Mouse (Mus musculus) embryo, embryonic 9.5 days (tissue): ENCODE measurements around the gene Ccdc57.
A peak's percentile ranks its signal among the peaks of the same experiment; 100 is the strongest.

ENCODE experiments used
- DNase-seq: peaks from one replicate; pipeline ENCODE4 v3.0.0-alpha.2; 2017; ENCODE audit errors: extremely low spot score

Ccdc57 gene

DNA sequence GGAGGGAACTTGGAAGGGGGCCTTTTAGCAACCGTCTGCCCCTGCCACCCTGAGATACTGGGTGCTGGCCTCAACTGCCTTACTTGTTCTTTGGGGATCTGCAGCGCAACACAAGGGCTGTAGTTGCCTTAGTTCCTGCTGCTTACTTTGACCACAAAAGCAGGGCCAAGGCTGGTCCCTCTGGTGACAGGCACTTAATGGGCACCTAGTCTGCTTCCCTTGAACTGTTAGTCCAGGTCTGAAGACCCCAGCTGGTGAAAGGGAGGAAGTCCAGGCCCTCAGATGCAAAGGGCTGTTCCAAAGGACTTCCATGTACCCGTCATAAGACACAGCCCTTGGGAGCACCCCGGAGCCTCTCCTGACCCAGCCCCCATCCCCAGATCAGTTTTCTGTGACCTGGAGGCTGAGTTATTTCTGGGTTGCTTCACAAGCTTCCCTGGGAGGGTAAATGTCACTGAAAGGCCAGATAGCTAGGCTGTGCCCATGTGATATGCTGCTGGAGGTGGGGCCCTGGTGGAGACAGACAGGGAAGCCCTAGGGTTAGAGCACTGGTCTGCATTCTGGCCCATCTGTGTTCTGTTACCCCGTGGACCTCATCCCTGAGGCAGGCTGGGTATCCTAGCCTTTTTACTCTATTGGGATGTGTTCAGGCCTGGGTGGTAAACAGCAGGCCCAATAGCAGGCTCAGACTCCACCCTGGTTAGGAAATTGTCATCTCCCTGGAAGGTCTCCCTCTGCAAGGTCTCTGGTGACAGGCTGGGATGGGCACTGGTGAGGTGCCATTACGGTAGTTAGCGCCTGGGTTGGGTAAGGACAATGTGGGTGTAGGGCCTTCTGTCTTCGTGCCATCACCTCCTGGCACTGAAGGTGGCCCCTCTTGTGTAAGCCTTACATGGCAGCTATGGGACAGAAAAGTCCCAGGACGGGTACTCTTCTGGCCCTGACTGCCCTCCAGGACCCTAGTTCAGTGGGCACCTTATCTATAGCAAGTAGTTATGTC lies 19.4 kb upstream of the Ccdc57 start:
- no peak for DNase-seq

DNA sequence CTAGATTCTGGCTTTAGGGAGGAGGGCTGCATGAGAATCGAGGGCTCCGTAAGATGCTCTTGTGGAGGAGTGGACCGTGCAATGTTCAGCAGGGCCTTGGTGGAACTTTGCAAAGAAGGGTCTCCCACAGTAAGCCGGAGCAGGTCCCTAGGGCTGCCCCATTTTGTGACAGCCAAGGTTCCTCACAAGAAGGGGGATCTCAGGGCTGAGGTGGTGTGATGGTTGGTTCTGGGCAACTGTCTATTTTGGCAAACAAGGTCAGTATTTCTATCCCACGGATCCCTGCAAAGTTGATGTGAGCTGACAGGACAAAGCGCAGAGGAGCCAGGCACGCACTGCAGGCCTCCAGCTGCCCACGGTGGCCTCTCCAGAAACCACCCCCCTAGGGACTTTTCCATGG lies 18.6 kb upstream of the Ccdc57 start:
- DNase-seq = no peak

DNA sequence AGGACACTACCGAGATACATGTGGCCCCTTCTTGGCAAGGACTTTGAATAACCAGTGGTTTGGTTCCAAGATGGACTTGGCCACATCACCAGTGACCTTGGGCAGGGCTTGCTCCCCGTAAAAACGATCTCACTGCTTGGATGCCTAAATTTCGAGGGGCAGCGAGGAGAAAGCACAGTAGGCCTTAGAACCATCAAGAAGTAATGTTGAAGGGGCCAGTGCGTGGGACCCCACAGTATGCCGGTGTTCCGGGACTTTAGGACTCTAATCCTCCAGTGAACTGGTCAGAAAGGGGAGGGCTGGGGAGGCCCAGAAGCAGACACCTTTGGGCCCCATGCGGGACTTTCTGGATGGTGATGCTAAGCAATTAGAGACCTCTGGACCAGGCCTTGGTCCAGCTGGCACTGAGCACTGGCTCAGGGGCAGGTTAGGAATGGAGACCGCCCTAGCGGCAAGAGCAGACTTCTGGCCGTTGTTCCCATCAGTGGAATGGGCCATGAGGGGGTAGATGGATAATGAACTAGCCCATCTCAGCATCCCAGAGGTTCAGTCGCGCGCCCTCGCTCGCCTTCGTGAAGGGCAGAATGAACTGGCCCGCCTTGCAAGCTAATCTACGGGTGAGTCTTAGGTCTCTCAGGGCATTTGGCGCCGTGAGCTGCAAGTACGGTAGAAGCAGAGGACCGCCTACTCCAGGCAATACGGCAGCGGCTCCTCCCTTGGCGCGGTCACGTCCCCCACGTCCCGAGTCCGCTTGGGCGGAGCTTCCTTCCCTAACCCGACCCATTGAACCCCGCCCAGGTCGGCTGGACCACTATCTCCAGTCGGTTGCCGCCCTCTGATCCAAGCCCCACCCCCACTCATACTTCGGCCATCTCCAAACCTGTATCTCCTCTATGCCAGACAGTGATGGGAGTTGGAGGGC lies 17.9 kb upstream of the Ccdc57 start:
- peak; percentile 98 for DNase-seq

DNA sequence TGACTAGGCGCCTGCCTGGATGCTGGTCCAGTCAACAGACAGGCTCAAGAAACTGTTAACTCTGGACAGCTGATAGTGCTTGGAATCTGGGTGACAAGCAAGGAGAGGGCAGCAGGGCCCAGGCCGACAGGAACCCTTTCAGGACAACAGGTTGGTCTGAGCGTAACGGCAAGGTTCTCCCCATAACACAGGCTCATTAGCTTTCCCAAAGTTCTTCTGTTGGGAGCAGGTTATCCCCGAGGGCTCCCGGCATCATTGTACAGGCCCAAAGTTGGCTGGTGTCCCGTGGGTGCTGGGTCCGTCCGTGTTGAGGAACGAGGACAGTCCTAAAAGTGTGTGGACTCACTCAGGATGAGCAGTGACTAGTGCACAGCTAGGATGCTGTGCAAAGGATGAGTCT lies 17.2 kb upstream of the Ccdc57 start:
- DNase-seq = no peak

DNA sequence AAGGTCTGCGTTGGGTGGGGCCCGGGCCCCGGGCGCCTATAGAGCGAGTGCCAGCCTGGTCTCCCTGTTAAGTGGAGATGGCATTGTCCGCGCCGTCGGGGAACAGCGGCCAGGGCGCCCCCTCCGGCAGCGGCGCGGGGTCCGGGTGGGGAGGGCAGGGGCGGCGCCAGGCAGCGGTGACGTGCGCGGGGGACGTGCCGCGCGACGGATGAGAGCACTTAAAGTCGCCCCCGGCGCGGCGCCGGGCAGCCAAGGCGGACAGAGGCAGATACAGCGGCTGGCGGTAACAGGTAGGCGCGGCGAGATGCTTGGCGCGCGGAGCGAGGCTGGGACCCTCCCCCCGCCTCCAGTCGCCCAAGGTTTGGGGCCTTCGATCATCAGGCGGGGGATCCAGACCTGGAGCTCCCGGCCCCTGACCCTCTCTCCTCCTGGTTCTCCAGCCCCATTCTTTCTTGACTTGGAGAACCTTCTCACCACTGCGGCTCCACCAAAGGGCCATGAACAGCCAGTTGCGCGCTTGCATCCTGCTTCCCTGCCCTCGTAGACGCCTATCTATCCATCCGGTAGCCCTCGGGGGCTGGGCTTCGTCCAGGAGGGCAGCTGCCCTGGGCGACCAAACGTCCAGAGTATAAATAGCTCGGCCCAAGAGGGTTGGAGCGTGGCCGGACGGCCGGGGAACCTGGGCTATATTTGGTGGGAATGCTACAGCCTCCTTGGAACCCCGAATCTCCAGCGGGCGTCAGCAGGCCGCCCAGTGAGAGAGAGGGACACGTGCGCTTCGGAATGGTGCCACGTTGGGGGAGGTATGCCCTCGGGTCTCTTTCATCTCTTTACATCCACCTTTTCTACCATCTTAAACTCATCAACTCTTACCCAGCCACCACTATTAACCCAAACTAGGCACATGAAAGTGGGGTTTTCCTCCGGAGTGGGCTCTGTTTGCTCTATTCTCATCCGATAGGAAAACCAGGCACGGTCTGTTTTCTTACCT lies 16.5 kb upstream of the Ccdc57 start:
- peak; percentile 83 for DNase-seq

DNA sequence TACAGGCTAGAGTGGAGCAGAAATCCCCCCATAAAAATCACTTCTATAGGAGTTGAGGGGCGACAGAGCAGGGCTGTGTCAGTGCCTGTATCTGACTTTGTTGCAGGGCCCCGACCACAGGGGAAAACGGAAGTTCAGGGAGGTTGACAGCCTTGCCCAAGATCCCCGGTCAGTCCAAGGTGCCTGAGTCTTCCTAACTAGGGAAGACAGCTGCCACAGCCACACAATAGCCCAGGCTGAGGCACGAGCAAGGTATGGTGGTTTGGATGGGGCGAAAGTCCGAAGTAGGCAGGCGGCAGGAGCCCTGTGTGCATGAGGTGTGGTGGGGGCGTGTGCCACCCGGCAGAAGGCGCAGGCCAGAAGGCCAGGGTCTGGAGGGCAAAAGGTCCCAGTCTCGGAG lies 15.7 kb upstream of the Ccdc57 start, which contains the start of gene Slc16a3:
Gene Slc16a3, plus strand, starts transcription at position 153 of the 400 bp plus-strand sequence.
- no peak for DNase-seq

DNA sequence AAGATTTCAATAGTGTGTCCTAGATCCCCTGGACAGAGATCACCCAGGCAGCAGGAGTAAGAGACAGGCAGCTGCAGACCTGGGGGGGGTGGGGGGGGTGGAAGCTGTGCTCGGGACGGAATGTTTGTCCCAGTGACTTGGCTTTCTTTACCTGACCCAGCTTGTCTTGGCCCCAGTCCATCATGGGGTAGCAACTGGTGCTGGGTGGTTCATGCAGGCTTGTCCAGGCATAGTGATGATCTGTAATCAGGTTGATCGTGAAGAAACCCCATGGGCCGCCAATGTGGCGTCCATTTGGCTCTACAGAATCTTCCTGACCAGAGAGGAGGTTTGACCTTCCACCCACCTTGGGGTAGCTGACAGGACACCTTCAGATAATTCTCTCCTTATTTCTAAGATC lies 13.3 kb upstream of the Ccdc57 start:
- no peak for DNase-seq

DNA sequence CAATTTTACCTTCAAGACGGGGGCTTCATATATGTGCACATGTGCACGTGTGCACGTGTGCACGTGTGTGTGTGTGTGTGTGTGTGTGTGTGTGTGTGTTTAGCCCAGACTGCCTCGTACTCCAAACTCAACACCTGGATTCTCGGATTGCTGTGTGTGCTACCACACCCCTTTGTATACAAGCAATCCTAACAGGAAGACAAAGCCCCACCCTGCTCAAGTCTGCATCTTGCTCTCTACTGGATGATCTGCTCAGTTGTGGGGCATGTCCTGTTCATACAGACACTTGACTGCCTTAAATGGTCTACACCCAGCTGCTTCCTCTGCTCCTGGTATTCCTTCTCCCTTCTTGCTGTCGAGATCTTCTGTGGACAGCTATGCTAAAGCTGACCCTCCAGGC lies 12.6 kb upstream of the Ccdc57 start:
- DNase-seq = no peak

DNA sequence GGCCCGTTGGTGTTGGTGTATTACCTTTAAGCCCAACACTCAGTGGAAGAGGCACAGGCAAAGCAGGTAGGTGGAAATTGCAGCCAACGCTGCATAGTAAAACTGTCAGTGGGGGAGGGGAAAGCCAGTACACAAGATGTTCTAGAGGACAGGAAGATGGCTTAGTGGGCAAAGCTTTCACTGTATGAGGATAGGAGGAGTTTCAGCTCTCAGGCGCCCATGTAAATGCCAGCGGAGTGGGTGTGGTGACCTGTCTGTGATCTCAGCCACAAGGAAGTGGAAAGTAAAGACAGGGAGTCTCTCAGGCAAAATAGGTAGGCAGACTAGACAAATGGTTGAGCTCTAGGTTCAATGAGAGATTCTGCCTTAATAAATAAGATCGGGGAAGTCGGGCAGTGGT lies 8.3 kb upstream of the Ccdc57 start:
- no peak for DNase-seq

DNA sequence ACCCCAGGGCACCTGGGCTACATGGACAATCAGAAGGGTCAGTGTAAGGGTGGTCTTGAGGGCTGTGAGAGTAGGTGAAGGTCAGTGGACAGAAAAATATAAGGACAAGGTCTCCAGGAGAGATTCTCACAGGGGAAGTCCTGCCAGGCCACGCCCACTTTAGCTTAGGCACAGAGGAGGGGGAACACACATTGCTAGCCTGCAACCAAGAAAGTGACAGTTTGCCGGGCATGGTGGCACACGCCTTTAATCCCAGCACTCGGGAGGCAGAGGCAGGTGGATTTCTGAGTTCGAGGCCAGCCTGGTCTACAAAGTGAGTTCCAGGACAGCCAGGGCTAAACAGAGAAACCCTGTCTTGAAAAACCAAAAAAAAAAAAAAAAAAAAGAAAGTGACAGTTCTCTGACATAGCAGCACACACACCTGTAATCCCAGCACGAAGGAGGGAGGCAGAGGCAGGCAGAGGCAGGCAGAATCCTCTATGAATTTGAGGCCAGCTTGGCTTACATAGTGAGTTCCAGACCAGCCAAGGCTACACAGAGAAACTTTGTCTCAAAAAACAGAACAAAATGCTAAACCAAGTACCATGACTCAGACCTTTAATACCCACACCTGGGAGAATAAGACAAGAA lies 7.2 kb upstream of the Ccdc57 start:
- DNase-seq = no peak

DNA sequence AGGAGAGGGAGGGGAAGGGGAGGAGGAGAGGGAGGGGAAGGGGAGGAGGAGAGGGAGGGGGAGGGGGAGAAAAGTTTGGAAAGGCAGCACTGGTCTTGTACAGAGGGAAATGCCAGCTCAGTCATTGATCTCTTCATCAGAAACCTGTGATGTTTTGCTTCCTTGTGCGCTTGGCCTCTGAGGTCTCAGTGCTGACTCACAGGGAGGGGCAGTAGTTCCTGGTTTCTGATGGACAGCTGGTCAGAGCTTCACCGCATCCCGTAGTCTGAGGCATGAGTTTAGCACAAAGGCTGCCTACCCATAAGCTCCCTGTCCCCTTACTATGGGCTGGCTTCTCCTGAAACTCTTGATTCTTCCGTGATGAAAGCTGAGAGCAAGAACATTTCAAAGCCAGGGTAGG lies 6.1 kb upstream of the Ccdc57 start:
- DNase-seq = no peak

DNA sequence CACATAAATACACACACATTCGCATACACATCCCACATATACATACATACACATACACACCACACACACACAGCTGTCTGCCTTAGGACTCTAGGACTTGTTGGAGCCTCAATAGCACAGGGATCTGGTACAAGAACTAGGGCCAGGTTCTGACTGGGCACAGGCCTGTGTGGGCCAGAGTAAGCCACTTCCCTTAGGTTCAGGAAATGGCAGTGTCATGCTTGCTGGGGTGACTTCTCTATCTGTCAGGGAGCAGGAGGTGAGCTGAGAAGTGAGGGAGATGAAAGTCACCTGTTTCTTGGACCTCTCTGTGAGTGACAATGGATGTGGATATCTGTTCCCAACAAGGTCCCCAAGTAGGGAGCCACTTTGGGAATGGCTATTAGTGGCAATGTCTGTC lies 5.3 kb upstream of the Ccdc57 start:
- DNase-seq = no peak

DNA sequence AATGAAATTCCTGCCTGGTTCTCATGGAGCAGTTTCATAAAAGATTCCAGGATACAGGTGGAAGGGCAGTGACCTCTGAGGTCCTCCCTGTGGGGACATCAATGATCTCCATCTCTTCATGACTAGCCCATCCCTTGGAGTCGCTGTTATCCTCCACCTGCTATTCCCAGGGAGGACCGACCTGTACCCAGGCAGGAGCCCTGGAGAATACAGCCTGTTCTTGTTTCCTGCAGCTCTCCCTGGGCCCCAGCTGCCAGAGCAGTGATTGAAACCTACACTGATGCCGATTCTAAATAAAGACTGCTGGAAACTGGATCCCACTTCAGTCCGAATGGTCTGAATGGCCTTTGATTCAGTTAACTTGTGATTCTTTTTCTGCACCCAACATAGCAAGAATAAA lies 1.2 kb downstream of the Ccdc57 start:
- no peak for DNase-seq

DNA sequence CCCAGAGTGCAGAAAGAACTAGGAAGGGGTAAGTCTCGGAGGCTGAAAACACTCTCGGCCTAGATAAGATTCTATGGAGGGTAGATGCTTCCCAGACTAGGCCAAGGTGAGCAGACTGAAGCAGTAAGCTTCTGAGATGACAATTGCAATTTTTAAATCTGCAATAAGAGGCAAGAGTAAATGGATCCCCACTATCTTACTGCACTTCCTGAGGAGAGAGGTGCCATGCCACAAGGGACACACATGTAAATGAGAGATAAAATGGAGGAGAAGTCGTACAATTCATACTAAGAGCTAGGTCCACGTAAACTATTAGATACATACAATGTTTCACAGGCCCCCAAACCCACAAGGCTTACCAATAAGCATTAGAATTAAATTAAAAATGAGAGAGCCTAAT lies 4.2 kb downstream of the Ccdc57 start:
- no peak for DNase-seq

DNA sequence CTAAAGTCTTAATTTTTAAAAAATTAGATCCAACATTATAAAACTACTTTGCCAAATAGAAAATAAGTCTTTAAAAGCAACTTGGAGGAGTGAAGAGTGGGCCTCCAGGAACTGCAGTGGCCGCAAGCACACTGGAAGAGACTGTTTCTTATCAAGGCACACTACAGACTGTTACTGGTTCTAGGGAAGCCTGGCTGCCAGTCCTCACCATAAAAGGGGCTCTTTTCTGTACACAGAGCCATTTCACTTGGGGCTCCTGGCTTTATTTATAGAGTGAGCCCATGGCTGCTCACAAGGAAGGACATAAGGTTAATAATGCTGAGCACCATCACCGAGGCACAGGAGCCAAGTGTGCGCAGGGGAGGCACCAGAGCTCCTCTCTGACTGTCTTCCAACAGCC lies 10.1 kb downstream of the Ccdc57 start:
- no peak for DNase-seq

DNA sequence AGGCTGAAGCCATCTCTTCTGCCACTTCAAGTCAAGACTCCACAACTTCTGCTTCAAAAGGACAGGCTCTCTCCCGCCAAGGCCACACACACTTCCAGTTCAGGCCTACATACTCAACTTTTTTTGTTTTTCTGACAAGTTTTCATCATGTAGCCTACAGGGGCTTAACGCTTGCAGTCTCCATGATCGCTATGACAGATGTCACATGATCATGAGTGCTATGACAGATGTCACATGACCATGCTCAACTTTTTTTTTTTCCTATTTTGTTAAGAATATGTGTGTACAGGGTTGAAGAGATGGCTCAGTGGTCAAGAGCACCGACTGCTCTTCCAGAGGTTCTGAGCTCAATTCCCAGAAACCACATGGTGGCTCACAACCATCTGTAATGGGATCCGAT lies 14.9 kb downstream of the Ccdc57 start:
- no peak for DNase-seq

DNA sequence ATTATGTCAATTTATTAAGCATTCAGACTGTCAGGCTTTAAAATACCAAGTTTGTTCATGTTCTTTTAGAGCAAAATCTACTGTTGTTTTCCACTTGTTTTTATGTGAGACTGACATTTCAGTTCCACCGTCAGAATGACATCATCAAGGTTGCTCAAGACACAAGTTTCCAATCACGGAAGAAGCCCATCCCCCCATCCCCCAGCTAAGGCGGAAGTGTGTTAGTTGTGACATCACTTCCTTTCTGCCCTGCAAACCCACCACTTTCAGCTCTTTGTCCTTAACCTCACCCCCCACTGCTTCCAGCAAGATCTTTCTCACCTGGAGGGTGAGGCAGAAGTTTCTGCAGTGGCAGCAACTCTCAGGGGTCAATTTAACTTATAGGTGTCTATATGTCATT lies 16.2 kb downstream of the Ccdc57 start:
- DNase-seq = no peak

DNA sequence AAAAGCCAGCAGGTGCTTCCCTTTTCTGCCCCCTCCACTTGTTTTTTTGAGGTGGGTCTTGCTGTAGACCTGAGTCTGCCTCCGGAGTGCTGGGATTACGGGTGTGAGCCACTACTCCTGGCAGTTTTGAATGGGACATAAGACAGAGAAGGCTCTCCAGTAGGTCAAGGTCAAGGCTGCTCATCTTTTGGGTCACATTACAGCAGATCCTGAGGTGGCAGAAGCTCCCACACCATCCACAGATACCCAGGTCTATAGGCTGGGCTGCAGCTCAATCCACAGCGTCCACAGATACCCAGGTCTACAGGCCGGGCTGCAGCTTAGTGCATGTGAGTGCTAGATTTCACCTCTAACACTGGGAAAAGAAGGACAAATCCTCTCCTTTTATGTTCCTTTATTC lies 18.9 kb downstream of the Ccdc57 start:
- no peak for DNase-seq

DNA sequence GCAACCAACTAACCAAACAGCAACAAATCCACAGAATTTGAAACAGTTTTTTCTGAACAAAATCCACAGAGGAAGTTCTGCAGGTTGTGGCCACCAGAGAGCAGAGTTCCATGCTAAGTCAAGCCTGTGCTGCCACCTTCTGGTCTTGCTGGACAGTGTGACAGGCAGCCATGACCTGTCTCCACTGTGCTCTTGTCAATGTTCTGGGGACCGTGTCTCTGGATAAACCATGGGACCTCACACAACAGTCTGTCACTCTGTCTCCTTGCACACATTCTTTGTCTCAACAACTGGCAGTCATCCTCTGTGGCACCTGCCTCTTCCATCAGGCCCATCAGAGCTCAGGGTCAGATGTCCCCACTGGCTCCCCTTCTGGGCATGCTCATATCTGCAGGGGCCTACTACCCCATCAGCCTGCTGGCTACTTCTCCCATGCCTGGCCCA lies 27.2 kb downstream of the Ccdc57 start:
- DNase-seq = peak; percentile 73

DNA sequence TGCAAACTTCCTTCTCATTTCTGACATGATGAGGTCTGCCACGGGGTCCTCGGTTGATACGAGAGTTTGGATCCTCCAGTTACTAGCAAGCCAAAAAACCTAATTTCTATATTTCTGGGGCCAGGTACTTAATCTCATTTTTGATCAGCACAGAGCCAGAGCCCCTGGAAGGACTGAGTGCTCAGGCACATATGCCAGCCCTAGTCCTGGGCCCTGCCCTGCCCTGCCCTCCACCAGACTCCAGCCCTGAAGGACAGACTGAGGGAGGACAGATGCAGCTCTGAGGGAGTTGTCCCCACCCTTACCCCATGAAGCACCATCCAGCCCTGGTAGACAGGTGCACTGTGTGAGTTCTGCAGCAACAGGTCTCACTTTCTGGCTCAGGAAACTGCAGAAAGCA lies 28.1 kb downstream of the Ccdc57 start:
- no peak for DNase-seq
